Mouse (Mus musculus) retina, postnatal 1 day (tissue): ENCODE data around the gene Tuba3a.

Source experiments
- DNase-seq: peaks from one replicate; pipeline ENCODE4 v3.0.0-alpha.2; 2012

Gene Tuba3a

DNA sequence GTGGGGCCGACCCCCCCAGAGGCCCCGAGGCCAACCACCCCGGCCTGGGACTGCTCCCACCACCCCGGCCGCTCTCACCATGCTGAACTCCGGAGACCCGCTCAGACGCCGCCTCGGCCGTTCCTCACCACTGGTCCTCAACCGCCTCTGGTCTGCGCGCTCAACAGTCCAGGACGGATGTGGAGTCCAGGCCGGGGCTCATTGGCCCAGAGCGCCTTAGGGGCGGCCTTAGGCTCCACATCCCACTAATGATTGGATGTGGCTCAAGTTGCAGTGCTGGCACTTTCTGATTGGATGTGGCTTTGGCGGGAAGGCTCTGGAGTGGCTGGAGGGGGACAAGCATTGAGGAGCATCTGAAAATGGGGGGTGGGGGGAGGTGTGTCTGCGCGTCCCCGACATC is at the start of gene Tuba3a:
TSS of gene Tuba3a (minus strand) at position 153 of the 400 bp plus-strand sequence.
- no peak for DNase-seq

DNA sequence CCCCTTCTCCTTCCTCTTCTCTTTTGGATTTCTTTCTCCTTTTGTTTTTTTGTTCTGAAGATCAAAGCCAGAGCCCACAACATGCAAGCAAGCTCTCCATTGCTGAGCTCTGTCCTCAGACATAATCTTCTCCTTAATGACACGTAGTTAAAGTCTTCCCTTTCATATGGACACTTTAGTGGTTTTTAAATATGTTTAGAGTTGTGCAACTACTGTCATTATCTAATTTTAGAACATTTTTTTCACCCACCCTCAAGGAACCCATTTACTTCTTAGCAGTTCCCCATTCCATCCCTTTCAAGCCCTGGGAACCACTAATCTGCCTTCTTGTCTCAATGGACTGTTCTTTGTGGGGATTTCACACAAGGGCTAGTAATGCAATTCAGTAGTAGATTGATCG is 48.5 kb upstream of the Tuba3a start:
- DNase-seq: no peak

DNA sequence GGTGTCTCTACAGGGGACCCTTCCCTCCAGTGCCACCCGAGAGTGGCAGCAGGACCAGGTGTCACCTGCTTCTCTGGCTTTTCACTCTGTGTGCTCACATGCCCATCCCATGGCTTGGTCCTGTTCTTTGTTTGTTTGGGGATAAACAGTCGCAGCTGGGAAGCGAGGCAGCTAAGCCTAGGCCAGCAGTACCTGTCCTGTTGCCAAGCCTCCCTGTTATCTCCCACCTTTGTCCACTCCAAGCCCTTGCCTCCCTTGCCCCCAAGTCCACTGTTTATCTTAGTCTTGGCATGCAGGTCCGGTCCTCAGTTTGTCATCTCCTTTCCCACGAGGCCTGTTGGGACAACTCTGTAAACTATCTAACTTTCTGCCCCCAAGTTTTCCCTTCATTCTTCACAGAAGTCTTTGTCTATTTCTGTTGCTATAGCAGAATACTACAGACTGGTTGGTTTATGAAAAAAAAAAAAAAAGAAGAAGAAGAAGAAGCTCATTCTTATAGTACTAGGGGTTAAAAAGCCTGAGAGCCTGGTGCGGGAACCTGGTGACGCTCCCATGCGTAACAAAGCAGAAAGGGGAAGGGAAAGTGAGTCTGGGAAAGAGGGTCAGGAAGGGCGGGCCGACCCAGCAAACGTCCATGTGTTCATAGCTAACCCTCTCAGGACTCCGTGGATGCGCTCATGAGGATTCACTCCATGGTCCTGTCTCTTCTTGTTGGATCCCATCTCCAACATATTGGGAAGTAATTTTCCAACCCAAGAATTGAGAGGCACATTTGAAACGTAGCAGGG is 47.5 kb upstream of the Tuba3a start:
- no peak for DNase-seq

DNA sequence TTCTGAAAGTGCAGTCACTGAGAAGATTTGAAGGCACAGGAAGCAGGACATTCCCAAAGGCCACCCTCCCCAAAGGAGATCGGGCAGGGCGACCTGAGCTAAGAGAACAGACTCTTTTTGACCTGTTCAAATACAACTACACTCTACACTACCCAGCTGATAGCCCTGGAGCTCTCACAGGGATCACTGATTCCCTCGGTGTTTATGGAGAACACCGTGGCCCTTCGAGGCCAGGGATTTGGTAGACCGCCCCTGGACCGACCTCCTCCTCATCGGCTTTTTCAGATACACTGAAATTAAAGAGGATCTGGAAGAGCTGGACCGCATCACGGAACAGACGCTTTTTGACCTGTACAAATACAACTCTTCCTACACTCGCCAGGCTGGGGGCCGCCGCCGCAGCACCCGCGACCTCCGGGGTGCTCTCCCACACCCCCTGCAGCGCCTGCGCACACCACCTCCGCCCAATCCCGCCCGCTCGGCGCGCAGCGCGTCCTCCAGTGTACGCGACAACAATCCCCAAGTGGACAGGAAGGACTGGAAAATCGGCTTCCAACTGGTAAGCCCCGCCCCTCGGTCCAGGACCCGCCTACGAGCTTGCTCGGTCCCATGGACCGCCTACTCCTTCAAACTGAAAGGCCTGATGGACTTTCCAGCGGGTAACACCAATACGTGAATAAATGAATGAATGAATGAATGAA is 44.9 kb upstream of the Tuba3a start:
- DNase-seq: peak; percentile 93

DNA sequence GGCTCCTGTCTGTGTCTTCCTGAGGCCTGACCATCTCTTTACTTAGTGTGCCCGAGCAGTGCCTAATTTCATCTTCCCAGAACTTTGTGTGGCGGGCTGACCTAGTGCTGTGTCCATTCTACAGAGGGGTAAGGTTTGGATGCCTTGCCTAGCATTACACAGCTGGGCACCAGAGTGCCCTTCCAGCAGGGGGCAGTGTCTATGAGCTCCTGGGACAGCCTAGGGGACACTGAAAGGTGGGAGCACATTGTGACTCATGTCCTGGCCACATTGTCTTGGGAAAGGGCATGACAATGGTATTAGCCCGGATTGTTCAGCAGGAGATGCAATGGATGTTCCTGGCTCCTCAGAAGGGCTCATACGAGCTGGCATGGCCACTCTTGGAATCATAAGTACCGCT is 42.4 kb upstream of the Tuba3a start:
- no peak for DNase-seq

DNA sequence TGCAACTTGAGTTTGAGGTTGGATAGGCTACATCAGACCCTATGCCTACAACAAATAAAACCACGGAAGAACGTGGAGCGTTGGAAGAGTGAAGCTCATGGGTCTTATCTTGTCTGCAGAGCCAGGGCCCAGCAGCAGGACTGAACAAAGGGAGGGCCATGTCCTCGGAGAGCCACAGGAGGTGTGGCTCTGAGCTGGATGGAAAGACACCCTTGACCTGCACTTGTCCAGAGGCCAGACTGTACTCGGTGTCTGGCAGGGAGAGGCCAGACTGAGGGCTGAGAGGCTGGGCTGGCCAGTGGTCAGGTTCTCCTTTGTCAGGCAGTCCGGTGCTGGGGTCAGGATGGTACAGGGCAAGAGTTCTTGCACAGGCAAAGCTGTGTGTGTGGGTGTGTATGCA is 39.5 kb upstream of the Tuba3a start:
- no peak for DNase-seq

DNA sequence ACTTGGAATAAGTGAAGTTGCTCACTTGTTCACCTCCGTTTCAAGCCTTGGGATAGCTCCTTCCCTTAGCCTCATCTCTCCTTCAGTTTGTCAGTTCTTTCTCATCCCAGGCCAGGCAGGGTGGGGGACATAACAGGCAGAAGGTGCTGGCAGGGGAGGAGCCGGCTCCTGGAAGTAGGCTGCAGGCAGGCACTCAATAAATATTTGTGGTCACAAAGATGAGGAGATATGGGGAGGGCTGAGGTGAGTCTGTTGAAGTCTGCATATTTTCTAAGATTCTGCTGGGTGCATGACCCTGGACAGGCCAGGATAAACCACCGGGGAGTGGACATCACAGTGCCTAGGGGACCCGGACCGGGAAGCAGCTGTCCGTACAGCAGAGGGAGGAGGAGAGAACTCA is 37.7 kb upstream of the Tuba3a start:
- DNase-seq: no peak

DNA sequence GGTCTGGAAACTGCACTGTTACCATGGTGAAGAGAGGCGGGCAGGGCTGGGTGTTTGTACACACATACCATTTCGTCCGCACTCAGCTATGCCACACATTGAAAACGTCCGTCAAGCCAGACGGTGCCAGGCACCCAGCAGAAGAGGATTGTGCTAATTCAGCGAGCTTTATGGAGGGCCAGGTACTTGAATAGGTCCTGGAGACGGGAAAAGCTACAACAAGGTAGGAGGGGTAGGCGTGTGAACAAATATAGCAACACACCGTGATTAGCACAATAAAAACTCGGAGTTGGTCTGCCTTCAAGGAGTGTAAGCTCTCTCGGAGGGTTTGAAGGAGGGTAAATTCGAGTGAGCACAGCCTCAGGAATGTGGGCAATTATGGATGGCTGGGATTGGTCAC is 37.0 kb upstream of the Tuba3a start:
- DNase-seq: no peak

DNA sequence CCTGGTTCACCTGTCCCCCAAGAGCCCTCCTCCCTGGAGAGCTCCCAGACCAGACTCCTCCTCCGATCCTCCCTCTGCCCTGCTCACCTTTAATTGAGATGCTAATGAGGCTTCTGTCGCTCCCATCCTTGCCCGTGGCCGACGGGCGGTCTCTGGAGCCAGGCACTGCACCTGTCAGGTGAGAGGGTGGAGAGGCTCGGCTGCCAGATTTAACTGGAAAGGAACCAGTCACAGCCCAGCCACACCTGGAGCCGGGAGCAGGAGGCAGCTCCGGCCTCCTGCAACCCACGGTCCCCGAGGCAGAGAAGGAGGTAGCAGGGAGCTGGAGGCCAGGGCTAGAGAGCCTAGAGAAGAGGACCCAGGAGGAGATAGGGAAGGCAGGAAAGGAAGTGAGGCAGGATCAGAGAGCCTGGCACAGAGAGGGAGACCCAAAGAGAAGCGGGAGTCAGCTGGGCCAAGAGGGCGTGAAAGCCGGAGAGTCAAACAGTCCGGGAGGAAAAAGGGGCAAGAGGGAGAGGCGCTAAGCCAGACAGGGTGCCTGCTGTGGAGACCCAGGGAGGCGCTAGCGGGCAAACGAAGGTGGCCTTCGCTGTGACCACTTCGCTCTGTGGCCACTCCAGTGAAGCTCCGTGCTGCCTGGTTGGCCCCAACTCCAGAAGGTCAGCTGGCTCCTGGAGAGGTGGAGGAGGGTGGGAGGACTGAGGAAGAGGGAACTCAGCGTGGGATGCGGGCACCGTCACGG is 35.4 kb upstream of the Tuba3a start:
- DNase-seq: no peak

DNA sequence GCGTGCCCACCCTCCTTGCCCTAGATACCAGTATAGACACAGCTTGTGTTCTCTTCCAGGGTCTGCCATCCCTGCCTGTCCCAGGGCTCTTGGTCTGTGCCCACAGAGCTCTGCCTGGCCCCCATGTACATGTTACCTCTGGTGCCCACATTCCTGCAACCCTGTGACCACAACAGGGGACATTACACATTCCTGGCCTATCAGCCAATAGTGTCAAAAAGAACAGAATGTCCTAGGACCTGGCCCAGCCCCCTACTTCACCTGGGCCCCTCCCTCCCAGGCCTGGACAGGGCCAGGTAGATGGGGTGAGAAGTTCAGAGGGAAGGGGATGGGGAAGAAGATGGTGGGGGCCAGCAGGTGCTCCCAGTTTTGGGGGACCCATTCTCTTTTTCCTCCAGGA is 34.5 kb upstream of the Tuba3a start, which contains the start of gene Scnn1a:
TSS of gene Scnn1a (plus strand) at position 337 of the 400 bp plus-strand sequence.
- DNase-seq: no peak

DNA sequence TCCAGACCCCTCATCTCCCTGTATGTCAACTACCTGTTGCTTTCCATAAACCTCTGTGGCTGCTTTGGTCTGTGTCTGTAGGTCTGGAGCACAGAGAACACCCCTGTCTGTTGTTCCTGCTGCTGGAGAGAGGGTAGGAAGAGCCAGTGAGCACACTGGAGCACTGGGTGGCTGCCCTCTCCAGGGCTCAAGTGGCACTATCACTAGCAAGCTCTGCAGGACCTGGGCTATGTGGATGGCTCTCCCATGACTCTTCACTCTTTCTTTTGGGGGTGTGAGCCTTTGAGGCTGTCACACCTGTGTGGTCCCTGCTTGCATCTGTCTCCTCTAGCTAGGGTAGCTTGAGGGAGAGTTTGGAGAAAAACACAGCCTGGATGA is 34.1 kb upstream of the Tuba3a start:
- DNase-seq: no peak

DNA sequence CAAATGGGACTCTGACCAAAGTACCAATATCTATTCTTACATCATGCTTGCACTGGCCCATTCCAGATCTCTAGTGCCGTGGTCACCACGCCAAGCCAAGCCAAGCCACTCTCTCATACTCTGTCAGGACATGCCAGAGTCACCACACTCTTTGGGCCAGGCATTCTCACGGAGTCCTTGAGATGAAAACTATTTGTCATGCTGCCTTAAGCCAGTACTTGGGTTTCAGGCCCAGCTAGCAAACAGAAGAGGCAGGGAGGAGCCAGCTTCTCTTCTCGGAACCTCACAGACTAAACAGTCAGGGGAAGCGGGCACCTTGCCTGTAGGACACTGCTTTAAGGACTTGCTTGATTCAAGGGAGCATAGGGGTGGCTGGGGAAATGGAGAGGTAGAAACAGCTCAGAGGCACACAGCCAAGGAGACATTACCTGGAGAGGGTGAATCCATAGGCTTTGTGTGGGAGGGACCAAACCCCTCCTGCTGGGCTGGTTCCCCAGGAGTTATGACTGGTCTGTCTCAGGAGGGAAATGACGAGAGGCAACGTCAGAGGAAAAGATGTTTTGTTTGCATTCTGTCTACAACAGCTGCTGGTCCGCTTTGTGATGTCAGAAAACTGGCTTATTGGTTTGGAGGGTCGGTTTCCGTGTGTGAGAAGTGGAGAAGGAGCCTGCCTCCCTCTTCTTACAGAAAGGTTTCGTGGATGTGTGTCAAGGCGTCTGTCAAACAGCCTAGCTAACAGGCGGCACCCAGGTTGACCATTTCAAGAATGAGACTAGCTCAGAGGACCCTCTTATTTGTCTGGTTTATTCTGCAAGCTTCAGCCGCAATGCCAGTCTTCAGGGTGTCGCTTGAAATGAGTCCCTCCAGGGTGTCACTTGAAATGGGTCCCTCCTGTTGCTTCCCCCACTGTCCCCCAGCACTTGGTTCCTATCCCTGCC is 33.4 kb upstream of the Tuba3a start:
- no peak for DNase-seq

DNA sequence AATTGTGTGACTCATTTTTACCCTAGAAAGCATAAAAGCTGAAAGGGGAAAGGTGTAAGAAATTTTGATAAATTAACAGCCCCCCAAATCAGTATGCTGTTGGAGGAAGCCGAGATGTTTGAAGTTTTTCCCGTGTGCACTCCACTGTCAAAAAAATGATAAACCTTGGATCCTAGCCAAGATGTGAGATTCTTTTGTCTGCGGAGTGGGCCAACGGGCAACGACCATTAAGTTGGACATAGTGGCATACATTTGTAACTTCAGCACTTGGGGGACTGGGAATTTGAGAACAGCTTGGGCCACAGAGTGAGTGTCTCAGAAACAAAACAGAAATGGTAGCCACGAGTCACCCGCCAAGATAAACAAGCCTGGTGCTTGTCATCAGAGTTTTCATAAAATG is 31.2 kb upstream of the Tuba3a start:
- DNase-seq: peak; percentile 69

DNA sequence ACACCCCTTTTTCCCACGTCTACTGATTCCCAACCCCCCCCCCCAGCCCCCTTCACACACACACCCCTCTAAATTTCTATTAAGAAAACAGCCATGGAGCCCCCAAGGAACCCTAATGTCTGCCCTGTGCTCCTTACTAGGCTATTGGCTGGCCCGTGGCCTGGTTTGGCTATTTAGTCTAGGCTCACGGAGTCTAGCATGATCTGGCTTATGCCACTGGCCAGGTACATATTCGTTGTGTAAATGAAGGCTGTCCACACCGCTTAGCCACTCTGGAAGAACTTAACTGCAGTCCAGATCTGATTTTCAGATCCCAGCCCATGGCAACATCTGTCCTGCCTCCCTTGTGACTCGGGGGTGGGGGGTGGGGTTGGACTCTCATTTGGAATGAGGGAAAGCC is 28.9 kb upstream of the Tuba3a start:
- DNase-seq: no peak

DNA sequence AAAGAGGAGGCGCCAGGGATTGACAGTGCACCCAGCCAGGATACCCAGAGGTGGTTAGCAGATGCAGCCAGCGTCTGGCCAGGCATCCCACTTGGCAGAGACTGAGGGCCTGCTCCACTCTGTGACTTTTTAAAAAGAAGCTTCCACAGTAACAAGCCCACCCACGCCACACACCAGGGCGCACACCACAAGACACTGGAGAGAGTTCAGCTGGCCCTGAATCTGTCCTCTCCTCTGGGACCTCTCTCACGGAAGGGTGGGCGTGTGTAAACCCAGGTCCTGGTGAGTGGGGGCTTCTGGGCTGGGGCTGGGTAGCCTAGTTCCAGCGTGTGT is 28.4 kb upstream of the Tuba3a start:
- no peak for DNase-seq

DNA sequence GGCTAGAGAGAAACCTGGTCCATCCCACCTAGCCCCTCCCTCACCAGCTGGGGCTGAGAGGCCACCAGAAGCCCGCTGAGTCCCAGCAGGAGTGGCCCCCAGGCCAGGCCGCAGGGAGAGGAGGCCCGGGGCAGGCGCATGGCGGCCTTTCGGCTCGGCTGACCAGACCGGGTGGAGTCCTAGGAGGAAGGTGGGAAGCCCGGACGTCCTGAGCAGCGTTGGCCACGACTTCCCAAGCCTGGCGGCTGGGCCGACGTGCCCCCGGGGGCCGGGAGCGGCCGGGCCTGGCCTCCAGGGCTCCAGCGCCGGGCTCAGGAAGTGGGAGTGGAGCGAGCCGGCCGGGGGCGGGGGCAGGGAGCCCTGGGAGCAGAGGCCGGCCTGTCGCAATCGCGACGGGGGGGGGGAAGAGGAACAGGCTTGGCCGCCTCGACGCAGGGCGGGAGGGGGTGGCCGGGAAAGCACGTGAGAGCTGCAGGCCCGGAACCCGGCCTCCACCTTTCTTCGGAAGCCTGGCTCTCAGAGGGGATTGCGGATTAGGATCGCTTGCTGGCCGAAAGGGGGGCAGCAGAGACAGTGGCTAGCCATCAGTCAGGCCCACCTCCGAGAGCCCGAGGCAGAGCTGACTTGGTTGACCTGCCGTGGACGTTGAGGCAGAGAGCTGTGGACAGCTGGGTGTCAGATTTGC is 27.8 kb upstream of the Tuba3a start, which contains the start of gene Ltbr:
TSS of gene Ltbr (minus strand) at position 340 of the 685 bp plus-strand sequence.
- DNase-seq: peak; percentile 83

DNA sequence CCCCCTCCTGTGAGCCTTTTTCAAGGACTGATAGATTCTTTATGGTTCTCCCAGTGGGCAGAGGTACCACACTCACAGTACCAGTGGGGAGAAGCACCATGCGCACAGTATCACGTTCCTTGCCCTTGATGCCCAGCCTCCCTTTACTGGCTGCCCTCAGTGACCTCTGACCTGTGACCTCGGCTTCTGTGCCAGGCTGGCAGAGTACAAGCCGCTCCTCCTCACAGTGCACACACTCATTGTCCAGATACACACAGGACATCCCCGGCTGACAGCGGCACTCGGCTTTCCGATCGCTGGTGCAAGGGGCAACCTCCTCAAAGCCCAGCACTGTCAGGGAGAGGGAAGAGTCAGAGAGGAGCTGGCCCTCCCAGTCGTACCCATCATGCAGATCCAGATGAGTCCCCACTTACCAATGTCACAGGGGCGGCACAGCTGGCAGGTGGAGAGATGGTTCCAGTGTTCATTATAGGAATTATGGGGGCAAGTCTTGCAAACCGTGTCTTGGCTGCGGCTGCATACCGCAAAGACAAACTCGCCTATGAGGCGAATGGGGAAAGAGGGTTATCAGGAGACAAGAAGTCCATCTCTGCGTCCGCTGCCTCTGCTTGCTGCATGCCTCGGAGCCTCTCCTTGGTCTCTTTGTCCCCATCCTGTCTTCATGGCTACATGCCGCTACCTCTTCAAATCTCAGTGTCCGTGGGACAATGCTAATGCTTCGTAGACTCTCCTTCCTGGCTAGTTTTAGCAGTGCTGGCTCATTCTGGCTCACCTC is 26.9 kb upstream of the Tuba3a start:
- DNase-seq: no peak

DNA sequence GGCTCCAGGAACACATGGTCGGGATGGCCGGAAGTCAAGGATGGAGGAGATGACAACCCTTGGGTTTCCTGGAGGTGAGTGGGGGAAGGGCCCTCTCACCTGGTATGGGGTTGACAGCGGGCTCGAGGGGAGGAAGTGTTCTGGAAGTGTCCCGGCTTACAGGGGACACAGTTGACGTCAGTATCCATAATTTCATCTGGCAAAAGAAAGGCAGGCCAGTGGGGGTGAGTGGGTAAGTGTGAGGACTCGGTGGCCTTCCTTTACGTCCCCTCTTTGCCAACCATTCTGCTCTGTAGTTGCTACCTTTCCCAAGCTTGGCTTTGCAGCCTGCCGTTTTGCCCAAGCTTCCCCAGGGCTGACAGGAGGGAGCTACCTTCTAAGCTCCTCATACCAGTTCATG is 26.3 kb upstream of the Tuba3a start:
- no peak for DNase-seq

DNA sequence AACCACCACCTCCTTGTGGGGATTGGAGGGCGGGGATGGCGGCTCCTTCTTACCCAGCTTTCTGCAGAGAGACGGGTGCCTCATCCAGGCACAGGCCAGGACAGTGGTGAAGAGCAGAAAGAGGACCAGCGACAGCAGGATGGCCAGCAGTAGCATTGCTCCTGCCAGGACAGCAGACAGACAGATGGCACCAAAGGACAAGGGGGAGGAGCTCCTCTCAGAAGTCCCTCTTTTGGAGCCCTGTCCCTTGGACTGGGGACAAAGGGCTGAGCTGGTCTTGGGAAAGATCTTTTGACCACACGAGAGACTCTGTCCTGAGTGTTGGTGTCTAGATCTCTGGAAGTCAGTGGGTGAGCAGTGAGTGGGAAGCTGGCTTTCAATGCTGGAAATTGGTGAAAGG is 23.6 kb upstream of the Tuba3a start:
- DNase-seq: no peak

DNA sequence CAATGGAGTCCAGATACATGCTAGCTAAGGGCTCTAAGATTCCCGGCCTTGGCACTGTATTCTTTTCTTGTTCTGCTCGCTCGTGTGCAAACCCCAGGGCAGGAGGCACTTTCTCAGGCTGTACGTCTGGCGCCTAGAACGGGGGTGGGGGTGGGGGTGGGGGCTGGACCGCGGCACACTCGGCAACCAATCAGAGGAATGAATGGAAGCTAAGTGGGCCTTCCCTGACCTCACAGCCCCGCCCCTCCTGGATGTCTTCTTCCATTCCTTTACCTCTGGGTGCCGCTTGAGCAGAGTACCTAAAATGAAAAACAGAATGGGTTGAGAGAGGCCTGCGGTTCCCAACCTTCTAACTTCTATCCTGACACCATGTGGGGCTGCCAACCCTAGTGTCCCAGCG is 23.1 kb upstream of the Tuba3a start:
- peak; percentile 32 for DNase-seq

DNA sequence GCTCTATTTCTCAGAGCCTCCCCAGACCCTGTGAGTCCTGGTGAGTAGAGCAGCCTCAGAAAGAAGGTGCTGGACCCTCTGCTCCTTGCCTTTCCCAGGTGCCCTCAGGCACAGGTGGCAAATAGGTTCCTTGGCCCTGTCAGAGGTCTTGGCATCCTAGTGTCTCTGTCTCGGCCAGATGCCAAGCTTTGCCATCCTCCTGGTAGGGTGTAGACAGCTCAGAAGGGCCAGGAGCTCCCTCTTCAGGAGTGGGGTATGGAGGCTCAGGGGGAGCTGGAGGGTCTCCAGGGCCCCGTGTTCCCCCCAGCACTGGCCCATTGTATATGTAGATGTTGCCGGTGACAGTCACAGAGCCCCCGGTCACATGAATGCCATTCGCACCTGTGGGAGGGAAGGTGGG is 21.2 kb upstream of the Tuba3a start:
- DNase-seq: no peak
